Mouse (Mus musculus) adrenal gland, adult 2 months (tissue): ENCODE data around the gene Prelid1. TPM values are rescaled to one million over a fixed set of nuclear protein-coding genes. Genes with fewer than 3 reads are reported as not detected.

Experiments used
- DNase-seq: peaks from one replicate; pipeline ENCODE4 v3.0.0; 2021
- long read RNA-seq: library from polyadenylated mRNA; stranded (forward); transcript quantifications from one replicate; pipeline ENCODE4 v2.0.0, GENCODE M21; 2021
- polyA plus RNA-seq: library from polyadenylated mRNA; depleted of rRNA; stranded (reverse); fragments of >200 nt; gene quantifications from 2 replicates; pipeline ENCODE4 v1.2.3, GENCODE M21; 2012; rRNA removed
- total RNA-seq, 2 experiments: library from RNA; stranded (reverse); gene quantifications; 2 replicates each; pipeline ENCODE4 v1.2.3; 2021

The Prelid1 gene
- total RNA-seq (100 to 1,000 TPM; 160 to 164 TPM), polyA plus RNA-seq (279 and 328 TPM in 2 replicates)
- long read RNA-seq, transcript Prelid1-201 (5 exons, 2,644 nt): major isoform, 86 of 93 reads
- long read RNA-seq, partial matches to known transcripts: 3 of 93 reads
- long read RNA-seq, other reads (novel, unspliced or antisense): 4 of 93 reads

DNA sequence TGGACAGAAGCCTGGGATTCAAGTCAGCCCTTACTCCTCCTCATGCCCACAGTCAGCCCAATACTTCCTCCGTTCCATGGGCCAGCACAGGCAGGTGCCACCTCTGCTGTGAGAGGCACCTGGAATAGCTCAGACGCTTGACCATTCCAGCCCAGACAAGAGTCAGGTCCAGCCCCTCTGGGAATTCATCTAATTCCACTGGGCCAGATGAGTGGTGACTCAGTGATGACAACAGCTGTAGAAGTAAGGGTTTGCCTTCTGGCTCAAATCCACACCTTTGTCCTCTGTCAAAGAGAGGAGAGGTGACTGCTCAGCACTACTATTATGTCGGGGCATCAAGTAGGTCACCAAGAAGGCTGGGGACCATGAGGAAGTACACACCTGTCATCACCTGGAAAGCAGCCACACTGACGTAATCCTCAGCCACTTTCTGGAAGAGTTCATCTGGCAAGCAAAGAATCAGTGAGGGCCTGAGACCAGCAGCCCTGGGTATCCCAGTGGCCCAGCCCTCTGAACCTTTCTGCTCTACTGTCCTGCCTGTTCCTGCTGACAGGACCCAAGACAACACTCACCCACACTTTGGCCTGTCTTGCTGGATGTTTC lies at the start of gene Prelid1:
TSS of gene Prelid1 (plus strand) at position 570 of the 603 bp plus-strand sequence.
- no peak for DNase-seq

DNA sequence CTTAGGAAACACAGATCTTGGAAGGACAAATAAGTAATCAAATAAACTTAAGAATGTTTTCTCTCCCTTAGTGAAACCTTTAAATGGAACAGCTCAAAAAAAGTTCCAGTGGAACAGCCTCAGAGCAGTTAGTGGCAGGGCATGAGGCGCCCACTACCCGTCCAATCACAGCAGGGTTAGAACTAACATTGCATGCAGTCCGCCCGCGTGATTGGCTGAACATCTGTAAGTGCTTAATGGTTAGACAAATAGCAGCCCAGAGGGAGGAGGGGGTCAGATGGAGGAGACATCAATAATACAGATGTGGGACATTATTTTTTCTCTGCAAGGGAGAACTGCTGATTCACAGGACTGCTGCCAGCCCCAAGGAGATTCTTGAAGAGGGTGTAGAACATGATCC lies 43.1 kb upstream of the Prelid1 start:
- no peak for DNase-seq

DNA sequence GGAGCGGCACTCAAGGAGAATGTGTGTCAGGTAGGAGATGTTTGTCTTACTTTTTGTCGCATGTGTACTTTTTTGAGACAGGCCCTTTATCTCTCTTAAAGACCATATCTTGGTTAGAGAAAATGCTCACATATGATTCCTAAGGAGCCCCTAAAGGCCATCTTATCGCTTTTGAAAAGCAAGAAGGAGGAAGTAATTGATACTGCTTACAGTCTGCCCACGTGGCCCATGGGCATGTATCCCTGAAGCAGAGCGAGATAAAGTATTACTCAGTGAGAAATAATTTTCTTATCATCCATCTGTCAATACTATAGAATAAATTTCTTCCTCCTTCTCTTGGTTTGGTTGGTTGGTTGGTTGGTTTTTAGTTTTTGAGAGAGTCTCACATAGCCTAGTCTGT lies 42.7 kb upstream of the Prelid1 start:
- no peak for DNase-seq

DNA sequence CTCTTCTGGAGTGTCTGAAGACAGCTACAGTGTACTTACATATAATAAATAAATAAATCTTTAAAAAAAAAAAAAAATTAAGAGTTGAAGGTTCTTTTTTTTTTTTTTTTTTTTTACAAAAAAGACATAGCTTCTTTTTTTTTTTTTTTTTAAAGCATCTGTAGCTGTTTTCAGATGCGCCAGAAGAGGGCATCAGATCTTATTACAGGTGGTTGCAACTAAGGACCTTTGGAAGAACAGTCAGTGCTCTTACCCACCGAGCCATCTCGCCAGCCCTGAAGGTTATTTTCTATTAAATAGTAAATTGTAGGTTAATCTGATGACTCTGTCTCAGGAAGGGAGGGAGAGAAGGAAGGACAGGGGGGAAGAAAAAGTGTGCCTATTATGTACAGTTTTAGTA lies 31.4 kb upstream of the Prelid1 start:
- no peak for DNase-seq

DNA sequence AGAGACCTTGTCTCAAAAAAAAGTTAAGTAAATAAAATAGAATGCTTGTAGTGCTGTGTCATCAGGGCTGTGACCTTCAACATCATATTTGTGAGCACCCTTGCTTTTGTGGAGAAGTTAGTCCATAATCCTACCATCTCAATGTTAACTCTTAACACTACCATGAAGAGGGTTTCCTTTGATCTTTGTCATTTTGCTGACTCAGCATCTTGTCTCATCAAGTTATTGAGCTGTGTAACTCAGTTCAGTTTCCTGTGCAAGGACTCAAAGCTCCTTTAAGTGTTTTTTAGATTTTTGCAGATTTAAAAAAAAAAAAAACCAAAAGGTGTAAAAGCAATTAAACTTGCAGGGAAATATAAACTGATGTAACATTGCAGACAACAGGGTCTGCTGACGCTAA lies 23.5 kb upstream of the Prelid1 start:
- no peak for DNase-seq

DNA sequence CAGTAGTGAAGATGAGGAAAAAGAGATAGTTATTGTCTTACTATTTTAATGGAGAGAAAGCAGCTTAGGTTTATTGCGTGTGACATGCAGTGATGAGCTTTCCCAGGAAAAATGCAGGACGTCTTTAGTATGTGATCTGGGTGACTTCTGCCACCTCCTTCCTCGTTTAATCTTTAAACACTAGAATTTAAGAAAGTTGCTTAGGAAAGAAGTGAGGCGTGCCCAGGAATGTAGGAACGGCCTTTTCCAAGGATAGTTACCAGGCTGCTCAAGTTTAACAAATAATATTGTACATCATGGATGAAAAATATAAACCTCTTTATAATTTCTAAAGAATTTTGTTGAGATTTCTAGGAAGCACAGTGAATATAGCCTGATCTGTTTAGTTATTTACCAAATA lies 19.4 kb upstream of the Prelid1 start:
- no peak for DNase-seq

DNA sequence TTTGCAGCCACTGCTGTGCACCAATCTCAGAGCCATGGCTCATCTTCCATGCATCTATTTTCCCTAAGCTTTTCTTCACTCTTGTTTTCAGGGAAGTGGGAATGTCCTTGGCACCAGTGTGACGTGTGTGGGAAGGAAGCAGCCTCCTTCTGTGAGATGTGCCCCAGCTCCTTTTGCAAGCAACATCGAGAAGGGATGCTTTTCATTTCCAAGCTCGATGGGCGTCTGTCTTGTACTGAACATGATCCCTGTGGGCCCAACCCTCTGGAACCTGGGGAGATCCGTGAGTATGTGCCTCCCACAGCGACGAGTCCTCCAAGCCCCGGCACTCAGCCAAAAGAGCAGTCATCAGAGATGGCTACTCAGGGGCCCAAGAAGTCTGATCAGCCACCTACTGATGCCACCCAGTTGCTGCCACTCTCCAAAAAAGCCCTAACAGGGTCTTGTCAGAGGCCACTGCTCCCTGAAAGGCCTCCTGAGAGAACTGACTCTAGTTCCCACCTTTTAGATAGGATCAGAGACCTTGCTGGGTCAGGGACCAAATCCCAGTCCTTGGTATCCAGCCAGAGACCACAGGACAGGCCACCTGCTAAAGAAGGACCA lies 8.2 kb upstream of the Prelid1 start:
- DNase-seq: no peak

DNA sequence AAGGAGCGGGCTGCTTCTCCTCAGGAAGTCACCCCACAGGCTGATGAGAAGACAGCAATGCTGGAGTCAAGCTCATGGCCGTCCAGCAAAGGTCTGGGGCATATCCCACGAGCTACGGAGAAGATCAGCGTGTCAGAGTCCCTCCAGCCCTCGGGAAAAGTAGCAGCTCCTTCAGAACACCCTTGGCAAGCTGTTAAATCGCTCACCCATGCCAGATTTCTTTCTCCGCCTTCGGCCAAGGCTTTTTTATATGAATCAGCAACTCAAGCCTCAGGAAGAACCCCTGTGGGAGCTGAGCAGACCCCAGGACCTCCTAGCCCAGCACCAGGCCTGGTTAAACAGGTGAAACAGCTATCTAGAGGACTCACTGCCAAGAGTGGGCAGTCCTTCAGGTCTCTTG lies 7.2 kb upstream of the Prelid1 start:
- no peak for DNase-seq

DNA sequence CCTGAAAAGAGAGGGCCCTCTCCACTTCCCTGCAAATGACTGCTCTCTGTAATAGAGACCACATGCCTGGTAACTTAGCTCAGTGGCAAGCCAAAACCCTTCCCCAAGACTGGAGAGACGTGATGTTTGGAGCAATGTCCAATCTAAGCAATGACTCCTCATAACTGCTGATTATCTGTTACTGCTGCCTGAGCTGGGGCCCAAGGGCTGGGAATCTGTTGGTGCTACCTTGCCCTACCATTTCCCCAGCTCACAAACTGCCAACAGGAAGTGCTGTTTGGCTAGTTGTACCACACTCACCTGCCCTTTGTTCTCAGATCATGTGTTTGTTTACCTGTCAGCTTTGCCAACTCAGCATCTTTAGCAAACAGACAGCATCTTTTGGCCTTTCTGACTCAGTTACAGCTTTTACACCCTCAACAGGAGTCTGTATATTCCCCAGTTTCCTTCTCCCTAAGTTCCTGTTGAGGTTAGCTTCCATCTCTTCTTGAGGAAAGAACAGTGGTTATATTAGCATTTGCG lies 5.3 kb upstream of the Prelid1 start:
- DNase-seq: no peak

DNA sequence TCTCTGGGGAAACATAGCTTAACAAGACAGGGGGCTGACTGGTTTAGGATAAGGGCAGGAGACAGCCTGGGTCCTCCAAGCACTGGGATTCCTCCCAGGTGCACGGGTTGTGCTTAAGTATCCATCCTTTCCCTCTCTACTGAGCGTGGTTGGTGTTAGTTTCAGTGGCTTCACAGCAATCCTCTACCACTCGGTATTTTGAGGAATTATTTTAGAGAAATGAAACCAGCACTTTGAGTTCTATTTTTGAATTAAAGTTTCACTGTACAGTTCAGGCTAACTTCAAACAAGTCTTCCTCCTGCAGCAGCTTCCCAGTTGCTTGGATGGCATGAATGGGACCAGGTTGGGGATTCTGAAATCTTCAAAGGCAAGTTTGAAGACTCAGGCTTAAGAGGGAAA lies 1.9 kb upstream of the Prelid1 start:
- DNase-seq: no peak

DNA sequence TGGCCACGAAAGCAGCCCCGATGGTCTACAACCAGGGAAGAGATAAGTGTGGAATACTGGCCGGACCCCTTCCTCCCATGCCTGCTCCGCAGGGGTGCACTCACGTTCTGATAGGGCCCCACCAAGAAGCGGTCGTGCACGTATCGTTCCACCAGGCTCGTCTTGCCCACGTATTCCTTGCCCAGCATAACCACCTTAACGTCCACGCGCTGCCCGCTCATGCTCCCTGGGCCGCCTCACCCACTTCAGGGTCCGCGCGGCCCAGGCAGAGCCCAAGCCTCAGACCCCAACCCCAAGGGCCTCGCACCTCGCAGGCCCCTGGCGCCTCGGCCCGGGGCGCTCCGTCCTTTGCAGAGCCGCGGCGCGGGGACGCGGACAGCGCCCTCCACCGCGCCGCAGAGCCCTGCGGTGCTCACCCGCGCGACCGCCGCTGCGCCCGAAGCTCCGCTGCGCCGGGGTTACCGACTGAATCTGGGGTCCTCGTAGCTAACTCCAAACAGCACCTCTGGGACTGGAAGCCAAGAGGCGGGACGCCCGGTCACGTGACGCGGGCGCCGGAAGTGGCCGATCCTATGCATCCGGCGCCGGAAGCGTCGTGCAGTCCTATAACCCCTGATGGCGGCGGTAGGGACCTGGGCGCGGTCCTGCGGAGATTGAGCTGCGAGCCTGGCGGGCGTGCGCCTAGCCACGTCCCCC lies 1.3 kb downstream of the Prelid1 start, which contains the start of gene Rab24:
TSS of gene Rab24 (minus strand) at position 513 of the 696 bp plus-strand sequence.
- peak; percentile 92 for DNase-seq

DNA sequence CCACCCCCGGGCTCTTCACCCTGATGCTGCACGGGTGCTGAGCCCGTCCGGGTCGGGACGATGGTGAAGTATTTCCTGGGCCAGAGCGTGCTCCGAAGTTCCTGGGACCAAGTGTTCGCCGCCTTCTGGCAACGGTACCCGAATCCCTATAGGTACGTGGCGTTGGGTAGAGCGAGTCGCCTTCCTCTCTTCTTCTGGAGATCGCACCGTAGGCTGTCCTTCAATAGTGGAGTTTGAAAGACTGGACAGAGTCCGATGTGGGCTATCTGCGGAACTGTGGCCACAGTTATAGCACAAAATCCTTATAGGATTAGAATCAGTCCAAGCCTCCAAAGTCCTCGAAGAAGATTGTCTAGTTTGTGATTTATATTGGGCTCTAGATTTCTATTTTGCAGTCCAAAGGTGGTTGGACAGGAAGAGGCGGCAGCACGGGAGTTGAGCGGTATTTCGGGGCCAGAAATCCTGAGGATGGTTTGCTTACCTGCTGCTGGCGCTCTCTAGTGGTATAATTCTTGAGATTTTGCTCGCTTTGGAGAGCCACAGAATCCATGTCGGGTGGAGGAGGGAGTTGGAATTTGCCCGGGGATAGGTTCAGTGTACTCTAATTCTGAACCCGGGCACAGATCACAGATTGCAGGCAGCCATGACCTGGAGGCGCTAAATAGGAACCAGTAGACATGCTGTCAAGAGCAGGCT lies 2.0 kb downstream of the Prelid1 start:
- DNase-seq: peak; percentile 54

DNA sequence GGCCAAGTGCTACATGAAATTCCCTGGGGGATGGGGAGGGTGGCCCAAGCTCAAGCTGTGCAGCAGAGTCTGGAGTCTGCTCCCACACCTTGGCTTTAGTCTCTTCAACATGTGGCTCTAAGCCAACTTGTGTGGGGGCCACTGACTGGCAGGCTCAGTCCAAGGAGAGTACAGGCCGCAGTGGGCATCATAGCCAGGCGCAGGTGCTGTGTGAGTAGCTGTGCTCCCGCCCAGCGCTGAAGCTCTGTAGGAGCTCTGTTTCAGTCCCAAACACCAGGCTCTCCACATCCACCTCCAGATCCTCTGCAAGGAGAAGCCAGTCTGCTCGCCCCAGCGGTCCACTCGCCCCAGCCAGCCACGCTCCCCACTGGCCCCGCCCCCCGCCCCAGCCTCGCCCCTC lies 5.3 kb downstream of the Prelid1 start:
- DNase-seq: no peak

DNA sequence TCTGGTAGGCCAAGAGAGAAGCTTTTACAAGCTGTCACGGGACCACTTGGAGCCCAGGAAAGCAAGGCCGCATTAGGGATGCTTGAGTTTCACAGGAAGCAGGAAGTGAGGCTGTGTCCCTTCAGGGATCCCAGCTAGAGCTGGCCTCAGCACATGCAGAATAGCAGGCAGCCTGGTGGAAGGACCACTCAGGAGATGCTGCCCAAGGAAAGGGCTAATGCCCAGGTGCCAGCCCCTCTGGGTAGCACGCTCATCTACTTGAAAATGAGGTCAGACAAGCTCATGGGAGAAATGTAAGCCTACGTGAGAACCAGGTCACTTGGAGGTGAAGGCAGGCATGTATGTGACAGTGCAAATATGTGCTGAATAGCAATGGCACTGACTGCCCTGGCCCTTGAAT lies 6.9 kb downstream of the Prelid1 start:
- no peak for DNase-seq

DNA sequence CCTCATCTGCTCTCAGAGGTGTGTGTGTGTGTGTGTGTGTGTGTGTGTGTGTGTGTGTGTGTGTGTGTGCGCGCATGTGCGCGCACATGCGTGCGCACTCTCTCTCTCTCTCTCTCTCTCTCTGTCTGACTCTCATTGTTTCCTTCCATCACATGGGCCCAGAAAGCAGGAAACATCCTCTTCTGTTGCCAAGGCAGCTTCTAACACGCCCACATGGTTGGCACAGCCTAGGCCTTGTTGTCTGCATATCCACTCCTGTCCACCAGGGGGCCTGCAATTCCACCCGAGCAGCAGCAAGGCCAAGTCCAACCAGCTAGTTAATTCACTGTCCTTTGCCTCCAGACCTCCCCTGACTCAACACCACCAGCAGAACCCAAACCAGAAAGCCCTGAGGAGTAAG lies 7.3 kb downstream of the Prelid1 start:
- peak; percentile 89 for DNase-seq

DNA sequence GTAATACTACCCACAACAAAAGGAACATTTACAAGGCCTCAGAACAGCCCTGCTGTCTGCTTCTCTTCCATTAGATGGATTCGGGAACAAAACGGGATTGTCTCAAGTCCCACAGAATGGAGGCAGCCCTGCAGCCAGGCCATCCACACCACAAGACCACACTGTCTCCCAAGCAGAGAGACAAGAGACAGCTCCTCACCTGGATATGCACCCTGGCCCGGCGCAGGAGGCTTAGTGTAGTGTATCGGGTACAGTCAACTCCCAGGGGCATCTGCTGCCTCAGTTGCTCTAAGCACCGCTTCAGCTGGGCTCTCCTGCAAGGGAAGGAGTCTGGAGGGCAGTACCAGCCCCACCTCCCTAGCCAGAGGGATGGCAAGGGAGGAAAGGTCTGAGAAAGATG lies 7.9 kb downstream of the Prelid1 start:
- DNase-seq: no peak

DNA sequence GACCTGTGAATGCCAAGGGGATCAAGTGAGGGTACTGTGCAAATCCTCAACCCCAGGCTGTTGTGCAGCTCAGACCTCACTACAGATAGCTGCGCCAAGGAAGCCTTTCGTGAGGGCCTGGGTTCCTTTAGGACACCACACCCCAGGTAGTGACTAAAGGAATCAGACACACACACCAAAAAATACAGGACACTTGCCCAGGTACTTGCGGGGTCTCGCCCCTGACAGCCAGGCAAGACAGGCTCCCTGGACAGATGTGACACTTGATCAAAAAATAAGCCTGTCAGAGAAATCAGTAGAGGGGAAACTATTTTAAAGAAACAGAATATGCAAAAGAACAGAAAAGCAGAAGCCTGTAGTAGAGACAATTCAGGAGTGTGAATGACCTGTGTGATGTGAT lies 8.3 kb downstream of the Prelid1 start:
- no peak for DNase-seq

DNA sequence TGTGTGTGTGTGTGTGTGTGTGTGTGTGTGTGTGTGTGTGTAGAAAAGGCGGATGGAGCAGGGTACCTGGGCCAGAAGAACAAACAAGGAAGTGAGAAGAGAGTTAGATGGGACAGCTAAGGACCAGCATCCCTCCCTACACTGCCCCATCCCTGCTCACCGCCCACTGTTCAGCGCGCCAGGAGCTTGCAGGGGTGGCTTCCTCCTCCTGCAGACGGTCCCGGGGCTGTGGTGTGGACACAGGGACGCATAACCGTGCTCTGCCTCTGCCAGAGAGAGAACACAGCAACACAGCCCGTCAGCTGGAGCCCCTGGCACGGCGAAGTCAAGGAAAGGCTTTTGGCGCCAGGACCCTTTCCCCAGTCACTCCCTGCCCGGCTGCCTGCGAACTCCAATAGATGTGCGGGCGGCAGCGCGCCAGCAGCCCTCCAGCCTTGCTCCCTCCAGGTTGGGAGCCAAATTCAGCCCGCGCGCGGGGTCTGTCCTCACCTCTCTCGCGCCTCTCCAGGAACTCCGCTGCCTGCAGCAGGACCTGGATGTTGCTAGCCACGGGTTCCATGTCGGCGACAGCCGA lies 8.9 kb downstream of the Prelid1 start:
- DNase-seq: no peak

DNA sequence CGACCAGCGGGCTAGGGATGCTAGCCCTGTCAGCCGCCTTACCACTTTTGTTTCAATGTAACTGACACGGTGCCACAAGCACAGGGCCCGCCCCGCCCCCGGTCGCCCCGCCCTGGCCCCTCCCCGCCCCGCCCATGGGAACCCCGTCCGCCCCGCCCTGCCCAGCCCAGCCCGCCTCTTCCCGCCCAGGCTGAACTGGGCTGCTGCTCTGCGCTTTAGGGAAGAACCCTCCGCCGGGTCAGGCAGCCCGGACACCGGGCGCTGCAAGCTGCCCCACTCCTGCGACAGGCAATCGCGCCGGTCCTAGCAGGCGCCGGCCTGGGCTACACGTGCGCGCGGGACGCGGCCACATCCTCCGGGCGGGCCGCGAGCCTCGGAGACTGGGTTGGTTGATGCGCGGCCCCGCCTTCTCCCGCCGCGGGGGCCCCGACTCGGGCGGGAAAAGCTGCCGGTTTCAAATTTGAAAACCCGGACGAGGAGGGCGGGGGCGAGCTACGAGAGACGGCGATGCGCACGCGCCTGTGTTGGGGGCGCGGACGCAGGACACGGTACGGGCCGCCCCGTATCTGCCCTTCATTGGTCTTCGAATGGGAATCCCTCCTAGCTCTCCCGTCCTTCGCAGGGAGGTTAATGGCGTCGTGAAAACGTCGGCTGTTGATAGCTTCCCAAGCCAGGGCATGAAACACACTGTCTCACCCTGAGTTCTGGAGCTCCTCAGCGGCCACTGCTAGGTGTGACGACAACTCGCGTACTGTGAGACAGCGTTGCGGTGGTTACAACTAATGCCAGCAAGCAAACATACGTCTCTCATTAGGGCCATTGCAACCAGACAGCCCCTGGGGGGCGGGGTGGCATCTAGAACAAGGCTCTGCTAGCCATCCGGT lies 9.6 kb downstream of the Prelid1 start, which contains the start of gene Mxd3:
TSS of gene Mxd3 (minus strand) at position 141 of the 884 bp plus-strand sequence.
- DNase-seq: peak; percentile 91

DNA sequence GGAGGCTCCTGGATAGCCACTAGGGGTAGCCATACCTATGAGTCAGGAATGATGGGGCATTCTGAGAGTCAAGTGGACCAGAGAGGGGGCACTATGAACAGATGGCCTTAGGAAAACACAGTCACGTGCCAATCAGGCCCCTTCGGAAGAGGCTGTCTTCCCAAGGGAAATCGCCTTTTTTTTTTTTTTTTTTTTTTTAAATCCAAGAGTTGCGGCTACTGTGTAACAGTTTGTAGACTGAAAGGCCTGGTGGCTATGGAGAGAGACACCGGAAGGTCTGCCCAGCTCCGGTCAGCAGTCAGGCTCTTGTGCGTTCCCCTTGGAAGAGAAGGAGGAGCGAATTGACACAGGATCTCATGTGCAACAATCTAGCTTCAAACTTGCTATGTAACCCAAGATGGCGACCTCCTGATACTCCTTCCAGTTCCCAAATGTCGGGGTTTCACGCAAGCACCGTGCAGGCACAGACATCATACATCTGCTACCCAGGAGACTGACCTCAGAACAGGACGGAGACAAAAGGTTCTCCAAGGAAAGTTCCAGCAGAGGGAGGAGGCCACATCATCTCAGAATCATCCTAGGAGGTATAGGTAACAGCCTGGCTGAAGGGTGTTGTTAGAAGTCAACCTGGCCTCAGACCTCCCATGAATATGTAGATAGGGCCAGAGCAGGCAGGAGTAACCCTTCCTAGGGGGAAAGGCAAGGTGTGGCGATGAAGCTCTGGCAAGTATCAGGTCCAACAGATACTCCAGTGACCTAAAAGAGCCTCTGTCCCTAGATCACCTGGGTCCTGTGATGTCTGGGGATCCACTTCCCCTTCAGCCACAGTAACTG lies 10.5 kb downstream of the Prelid1 start:
- no peak for DNase-seq
